Mouse (Mus musculus) lung, adult 18-20 months (tissue): ENCODE results near the gene Tor3a.
A peak's percentile ranks its signal among the peaks of the same experiment; 100 is the strongest.

Experiments used
- DNase-seq, 2 experiments: peaks; one replicate each; pipeline ENCODE4 v3.0.0; 2022; ENCODE audit warnings: mixed read lengths in 2 of 2

Gene Tor3a

GRCm38 (mm10) chr1:156630965-156631364 lies 43.2 kb downstream of the Tor3a start:
- no peak for DNase-seq

DNA sequence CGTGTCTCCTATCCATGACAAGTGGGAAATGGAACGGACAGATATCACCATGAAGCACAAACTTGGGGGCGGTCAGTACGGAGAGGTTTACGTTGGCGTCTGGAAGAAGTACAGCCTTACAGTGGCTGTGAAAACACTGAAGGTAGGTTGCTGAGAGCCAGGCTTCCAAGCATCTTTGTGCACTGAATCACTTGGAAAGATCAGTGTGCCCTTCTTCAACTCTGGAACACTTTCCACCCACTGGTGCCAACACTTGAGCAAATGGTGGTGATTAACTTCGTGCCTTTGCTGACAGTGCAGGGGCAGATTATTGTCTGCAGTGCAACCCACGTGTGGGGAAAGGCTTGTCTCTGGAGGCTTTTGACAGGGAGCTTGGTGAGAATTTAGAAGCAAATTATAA lies 44.2 kb downstream of the Tor3a start:
- DNase-seq: no peak

- no peak for DNase-seq
These were observed 47.4 kb downstream of the Tor3a start for GRCm38 (mm10) chr1:156626729-156627128.

DNA sequence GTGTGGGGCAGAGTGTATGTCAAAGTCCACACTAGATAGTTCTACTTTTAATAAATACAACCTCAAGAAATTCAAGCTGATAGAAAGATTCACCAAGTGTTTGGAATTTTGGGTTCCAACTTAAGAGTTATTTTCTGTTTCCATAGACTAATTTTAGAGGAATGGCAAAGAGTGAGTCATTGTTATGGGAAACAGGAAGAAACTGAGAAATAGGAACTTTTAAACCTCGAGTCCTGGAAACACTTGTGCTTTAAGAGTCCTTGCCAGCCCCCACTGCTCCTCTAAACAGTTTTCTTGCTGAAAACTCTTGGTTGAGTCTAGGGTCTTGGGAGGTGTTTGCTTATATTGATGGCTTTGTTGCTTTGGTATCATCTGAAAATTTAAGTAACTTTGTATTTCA lies 49.9 kb downstream of the Tor3a start:
- DNase-seq: no peak

DNA sequence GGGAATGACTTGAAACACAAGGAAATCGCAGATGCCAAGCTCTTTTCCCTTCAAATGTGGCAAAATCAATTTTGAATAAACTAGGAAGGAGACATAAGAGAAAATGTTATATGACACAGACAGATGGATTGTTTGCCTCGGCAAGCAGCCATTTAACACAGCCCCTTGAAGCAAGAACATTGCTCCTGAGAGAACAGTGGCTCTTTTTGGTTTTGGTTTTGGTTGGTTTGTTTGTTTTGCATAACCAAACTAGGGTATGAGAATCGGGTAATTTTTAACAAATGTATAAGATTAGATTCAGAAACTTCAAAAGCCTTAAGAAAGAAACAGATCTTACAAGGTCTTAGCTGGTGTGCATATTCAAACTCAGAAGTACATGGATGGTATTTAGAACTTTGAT lies 53.2 kb downstream of the Tor3a start:
- DNase-seq: no peak

GRCm38 (mm10) chr1:156620292-156620909 lies 53.8 kb downstream of the Tor3a start:
- DNase-seq: no peak

DNA sequence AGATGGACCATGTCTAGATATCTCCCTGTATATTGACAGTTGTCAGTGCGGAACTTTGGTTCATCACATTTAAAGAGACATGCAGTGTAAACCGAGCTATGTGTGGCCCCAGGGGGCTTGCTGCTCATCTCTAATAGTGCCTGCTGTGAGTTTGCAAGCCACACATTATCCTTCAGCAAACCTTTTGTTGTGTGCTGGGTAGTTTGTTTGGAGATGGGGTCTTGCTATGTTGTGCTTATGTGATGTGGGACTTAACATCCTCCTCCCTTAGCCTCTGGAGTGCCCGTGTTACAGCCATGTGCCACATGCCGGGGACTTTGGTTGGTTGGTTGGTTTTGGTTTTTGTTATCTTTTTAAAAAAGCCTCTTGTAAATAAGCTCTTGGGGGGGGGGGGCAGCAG lies 56.3 kb downstream of the Tor3a start:
- no peak for DNase-seq

GRCm38 (mm10) chr1:156616989-156617598 lies 57.1 kb downstream of the Tor3a start:
- no peak for DNase-seq

- peak; percentile 87 to 90 for DNase-seq
These were observed 58.6 kb downstream of the Tor3a start for GRCm38 (mm10) chr1:156615381-156616133.

DNA sequence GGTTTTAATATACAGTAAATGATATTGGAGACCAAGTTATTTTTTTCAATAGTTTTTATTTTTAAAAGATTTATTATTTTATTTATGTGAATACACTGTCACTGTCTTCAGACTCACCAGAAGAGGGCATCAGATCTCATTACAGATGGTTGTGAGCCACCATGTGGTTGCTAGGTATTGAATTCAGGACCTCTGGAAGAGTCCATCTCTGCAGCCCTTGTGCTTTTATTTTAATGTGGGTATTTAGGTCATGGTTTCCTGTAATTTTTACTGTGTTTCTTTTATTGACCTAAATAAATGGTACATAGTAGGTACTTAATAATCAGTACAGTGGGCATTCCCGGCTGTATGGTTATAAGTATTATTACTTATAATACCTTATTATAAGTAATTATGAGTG lies 59.4 kb downstream of the Tor3a start:
- no peak for DNase-seq

DNA sequence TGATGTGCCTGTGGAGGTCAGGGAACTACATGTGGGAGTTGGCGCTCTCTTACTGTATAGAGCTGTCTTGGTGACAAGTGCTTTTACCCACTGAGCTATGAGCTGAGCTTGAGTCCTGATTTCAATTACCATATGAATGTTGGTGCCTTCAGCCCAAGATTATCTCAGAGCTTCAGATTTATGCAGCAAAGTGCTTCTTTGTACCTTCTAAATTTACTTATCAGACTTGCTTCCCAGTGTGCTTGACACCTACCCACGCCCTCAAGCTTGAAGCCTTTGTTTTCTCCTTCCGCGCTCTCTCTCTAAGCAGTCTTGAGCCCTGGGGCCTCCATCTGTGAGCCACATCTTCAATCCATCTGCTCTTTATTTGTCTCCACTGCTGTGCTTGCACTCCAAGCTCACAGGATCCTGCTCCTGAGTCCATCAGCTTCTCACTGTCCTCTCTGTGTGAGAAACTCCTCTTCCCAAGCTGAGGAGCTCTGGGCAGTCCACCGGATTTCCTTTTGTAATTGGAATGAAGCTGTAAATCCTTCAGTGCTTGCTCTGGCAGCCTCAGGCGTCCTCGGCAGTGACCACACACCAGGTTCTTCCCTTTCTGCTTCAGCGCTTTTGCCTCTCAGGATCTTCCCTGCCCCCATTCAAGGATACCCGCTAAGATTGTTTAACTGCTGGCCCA lies 60.2 kb downstream of the Tor3a start:
- no peak for DNase-seq

- DNase-seq: no peak
These were observed 63.9 kb downstream of the Tor3a start for GRCm38 (mm10) chr1:156610257-156610656.

GRCm38 (mm10) chr1:156608496-156608895 lies 65.7 kb downstream of the Tor3a start:
- no peak for DNase-seq

GRCm38 (mm10) chr1:156605940-156606339 lies 68.2 kb downstream of the Tor3a start:
- DNase-seq: no peak

GRCm38 (mm10) chr1:156605094-156605866 lies 68.9 kb downstream of the Tor3a start:
- no peak for DNase-seq
